Mouse (Mus musculus) neural tube, embryonic 11.5 days (tissue): ENCODE data around the gene Fam126b. TPM values are rescaled to one million over a fixed set of nuclear protein-coding genes. Genes with fewer than 3 reads are reported as not detected.

ENCODE experiments used
- ATAC-seq: fragments of 200-750 bp; cut with Nextera tagmentation; 2 replicates; pipeline ENCODE4 v1.8.0; 2017; ENCODE audit warnings: moderate number of reproducible peaks, mild to moderate bottlenecking, moderate TSS enrichment, moderate library complexity; ENCODE audit not compliant: insufficient read depth, low FRiP score, low TSS enrichment
- DNase-seq: peaks from one replicate; pipeline ENCODE4 v3.0.0-alpha.2; 2015; ENCODE audit warnings: low spot score
- H3K27ac ChIP-seq: fragments of 300-500 bp; sonication (generic); 2 replicates; pipeline ENCODE4 v1.5.1; 2014; ENCODE audit warnings: low read depth, mild to moderate bottlenecking, low read length
- H3K27me3 ChIP-seq: fragments of 300-500 bp; sonication (generic); 2 replicates; pipeline ENCODE4 v1.6.1; 2014; ENCODE audit warnings: mild to moderate bottlenecking, low read length, mixed read lengths; ENCODE audit not compliant: control insufficient read depth, insufficient read depth
- H3K36me3 ChIP-seq: fragments of 300-500 bp; sonication (generic); 2 replicates; pipeline ENCODE4 v1.6.1; 2014; ENCODE audit warnings: mild to moderate bottlenecking, low read length, moderate library complexity, mixed read lengths; ENCODE audit not compliant: control insufficient read depth, insufficient read depth
- H3K4me1 ChIP-seq: fragments of 300-500 bp; sonication (generic); 2 replicates; pipeline ENCODE4 v1.6.1; 2014; ENCODE audit warnings: low read length, mixed read lengths; ENCODE audit not compliant: control insufficient read depth, insufficient read depth
- H3K4me2 ChIP-seq: fragments of 300-500 bp; sonication (generic); 2 replicates; pipeline ENCODE4 v1.6.1; 2014; ENCODE audit warnings: low read depth, mild to moderate bottlenecking, moderate library complexity
- H3K4me3 ChIP-seq: fragments of 300-500 bp; sonication (generic); 2 replicates; pipeline ENCODE4 v1.5.1; 2014; ENCODE audit warnings: low read depth, low read length
- H3K9ac ChIP-seq: fragments of 300-500 bp; sonication (generic); 2 replicates; pipeline ENCODE4 v1.6.1; 2014; ENCODE audit warnings: mild to moderate bottlenecking, low read length
- H3K9me3 ChIP-seq: fragments of 300-500 bp; sonication (generic); 2 replicates; pipeline ENCODE4 v1.6.1; 2016; ENCODE audit warnings: low read length; ENCODE audit not compliant: control insufficient read depth
- WGBS: fragments of 180-500 bp; shearing (Covaris S2); extraction: QIAGEN DNeasy Blood & Tissue Kit; methylation state at CpG from one replicate; pipeline ENCODE4 v1.1.7; 2014; 5-methylcytosine and 5-hydroxymethylcytosine counted together
- polyA plus RNA-seq: library from polyadenylated mRNA; unstranded; fragments of >200 nt; fragmentation: Nextera tagmentation; extraction: Ambion mirVana; gene quantifications from 2 replicates; pipeline ENCODE4 v1.2.1, GENCODE M21; 2014

The Fam126b gene
- polyA plus RNA-seq, 1 experiment from 2014 or later: 7.0 TPM

GRCm38 (mm10) chr1:58482647-58483046, 103.5 kb downstream of the Fam126b start:
- Histone ChIP-seq H3K27ac (no peak overlapping the region), H3K4me1 (no peaks in the 10 kb centered on the region)

GRCm38 (mm10) chr1:58475662-58476061, 110.5 kb downstream of the Fam126b start:
- Histone ChIP-seq H3K4me1 (no peaks in the 10 kb centered on the region), H3K9ac (no peak overlapping the region), H3K4me3 (no peak overlapping the region), H3K9me3 (no peaks in the 10 kb centered on the region), H3K27me3 (no peaks in the 10 kb centered on the region), H3K4me2 (no peak overlapping the region), H3K36me3 (peaks cover 14% of the 10 kb centered on the region), H3K27ac (no peak overlapping the region)
- ATAC-seq (no peak), DNase-seq (no peak)
- 96% methylated on average over 8 of the region's 8 CpGs for WGBS

More at GRCm38 (mm10) chr1:58482647-58483046, 103.5 kb downstream of the Fam126b start:
- no peak overlapping the region for H3K4me3 ChIP-seq
- WGBS: 89% methylated on average over 4 of the region's 4 CpGs
- H3K36me3 ChIP-seq: peaks cover 9% of the 10 kb centered on the region
- H3K9me3 ChIP-seq: no peaks in the 10 kb centered on the region
- no peak overlapping the region for H3K4me2 ChIP-seq
- ATAC-seq (no peak), DNase-seq (no peak)
- H3K9ac ChIP-seq: no peak overlapping the region
- H3K27me3 ChIP-seq: no peaks in the 10 kb centered on the region

Other genes starting within 250 kb of the Fam126b start
- gene Bzw1, start 193.4 kb downstream of the Fam126b start, polyA plus RNA-seq: 535 and 540 TPM in 2 replicates
- gene Clk1, start 162.3 kb downstream of the Fam126b start, polyA plus RNA-seq: 146 and 155 TPM in 2 replicates
- gene Nif3l1, start 141.2 kb downstream of the Fam126b start, polyA plus RNA-seq: 67.8 and 68.5 TPM in 2 replicates
- gene Ppil3, start 140.8 kb downstream of the Fam126b start, polyA plus RNA-seq: 60.0 and 67.6 TPM in 2 replicates
- 41.9 and 49.0 TPM in 2 replicates for gene Orc2, start 81.2 kb downstream of the Fam126b start, polyA plus RNA-seq
- 142 and 154 TPM in 2 replicates for gene Ndufb3, start 61 bp upstream of the Fam126b start, polyA plus RNA-seq
- gene Als2cr12, start 109.7 kb upstream of the Fam126b start, polyA plus RNA-seq: not detected in 2 replicates
- 18.0 and 20.7 TPM in 2 replicates for gene Cflar, start 125.2 kb upstream of the Fam126b start, polyA plus RNA-seq
- gene Casp8, start 209.1 kb upstream of the Fam126b start, polyA plus RNA-seq: 13.1 and 15.9 TPM in 2 replicates